Mouse (Mus musculus) cerebellum, adult 2 months (tissue): ENCODE results near the gene Hoxb4. TPM values are rescaled to one million over a fixed set of nuclear protein-coding genes. Genes with fewer than 3 reads are reported as not detected.

Source experiments
- DNase-seq, 2 experiments: peaks; one replicate each; pipeline ENCODE4 v3.0.0; 2021
- H3K27ac ChIP-seq: fragments of 200-500 bp; 2 replicates; pipeline ENCODE4 v1.5.1; 2012; ENCODE audit warnings: low read length, control low read depth, inconsistent platforms; ENCODE audit not compliant: insufficient read depth
- H3K27me3 ChIP-seq: fragments of 200-500 bp; 2 replicates; pipeline ENCODE4 v1.6.1; 2012; ENCODE audit warnings: inconsistent platforms, mild to moderate bottlenecking, low read length, moderate library complexity; ENCODE audit not compliant: control insufficient read depth, insufficient read depth
- H3K4me1 ChIP-seq: fragments of 200-500 bp; 2 replicates; pipeline ENCODE4 v1.6.1; 2011; ENCODE audit warnings: low read length; ENCODE audit not compliant: control insufficient read depth, insufficient read depth
- H3K4me3 ChIP-seq: fragments of 200-500 bp; replicated peaks from 2 replicates; pipeline ENCODE3; 2011; ENCODE audit warnings: mild to moderate bottlenecking, low read depth, low read length, control low read depth; ENCODE audit not compliant: insufficient read depth
- CTCF ChIP-seq: fragments of 200-500 bp; IDR thresholded peaks from 2 replicates; pipeline ENCODE4 v1.5.1; 2011; ENCODE audit warnings: low read depth, mild to moderate bottlenecking, control low read depth, low read length, moderate library complexity, borderline replicate concordance; ENCODE audit not compliant: insufficient read depth
- POLR2A ChIP-seq: fragments of 200-500 bp; IDR thresholded peaks from 2 replicates; pipeline ENCODE4 v1.6.1; 2011; ENCODE audit warnings: low read length, control low read depth, borderline replicate concordance; ENCODE audit not compliant: insufficient read depth
- WGBS: fragments of 180-500 bp; shearing (Covaris S2); methylation state at CpG from one replicate; pipeline ENCODE4 v1.1.7; 2018; 5-methylcytosine and 5-hydroxymethylcytosine counted together
- polyA plus RNA-seq: library from polyadenylated mRNA; depleted of rRNA; stranded (reverse); fragments of >200 nt; gene quantifications from 2 replicates; pipeline ENCODE4 v1.2.3, GENCODE M21; 2012

Gene Hoxb4
- polyA plus RNA-seq, 1 experiment, result 1.5 TPM

DNA sequence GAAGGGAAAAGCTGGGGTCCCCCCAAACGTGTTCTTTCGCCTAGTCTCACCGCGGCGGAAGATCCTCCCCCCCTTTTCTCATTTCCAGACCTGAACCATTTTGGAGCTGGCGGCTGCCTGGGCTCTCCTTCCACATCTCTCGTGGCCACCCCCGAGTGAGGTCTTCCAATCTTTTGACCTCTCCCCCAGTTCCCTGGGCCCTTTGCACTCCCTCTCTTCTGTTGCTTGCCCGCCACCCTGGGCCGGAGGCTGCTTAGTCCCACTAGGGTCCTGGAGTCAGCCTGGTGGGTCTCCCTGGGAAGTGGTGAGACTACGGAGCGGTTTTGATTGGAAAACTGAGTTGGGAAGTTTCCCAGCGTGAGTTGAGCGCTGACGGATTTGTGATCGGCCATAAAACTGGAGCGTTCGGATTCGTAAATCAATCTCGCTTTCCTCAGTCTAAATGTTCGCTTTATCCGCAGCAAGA is 7.7 kb downstream of the Hoxb4 start:
- peaks cover 5% of the 10 kb centered on the region; the same call in 1 of the 2 replicates for H3K27me3 ChIP-seq
- no peak overlapping the region for H3K27ac ChIP-seq

DNA sequence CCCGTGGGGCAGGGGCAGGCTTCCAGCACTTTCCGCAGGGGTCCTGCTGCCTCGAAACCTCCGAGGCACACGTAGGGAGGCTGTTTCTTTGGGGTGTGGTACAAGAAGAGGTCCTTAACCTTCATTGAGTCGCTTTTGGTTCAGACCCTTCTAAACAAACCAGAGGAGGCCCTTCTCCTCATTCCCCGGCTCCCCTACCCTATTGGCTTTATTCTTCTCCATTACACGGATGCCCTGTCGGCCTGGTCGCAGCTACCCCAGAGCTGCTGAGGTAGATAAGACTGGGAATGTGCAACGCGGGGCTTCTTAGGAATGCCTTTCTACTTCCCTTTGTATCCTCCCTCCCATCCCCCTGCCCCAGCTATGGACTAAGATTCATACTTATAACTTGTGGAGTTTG is 8.6 kb downstream of the Hoxb4 start:
- Histone ChIP-seq H3K4me1 (no peaks in the 10 kb centered on the region), H3K27me3 (peaks cover 3% of the 10 kb centered on the region; the same call in 1 of the 2 replicates), H3K4me3 (no peak overlapping the region), H3K27ac (no peak overlapping the region)
- 1% methylated on average over 12 of the region's 12 CpGs for WGBS
- TF ChIP-seq POLR2A, result no peak
- no peak for TF ChIP-seq CTCF
- no peak for DNase-seq

More for the DNA sequence above, 7.7 kb downstream of the Hoxb4 start:
- DNase-seq, result no peak
- TF ChIP-seq CTCF, result no peak
- H3K4me3 ChIP-seq, result no peak overlapping the region
- no peaks in the 10 kb centered on the region for H3K4me1 ChIP-seq
- 4% methylated on average over 22 of the region's 22 CpGs for WGBS

DNA sequence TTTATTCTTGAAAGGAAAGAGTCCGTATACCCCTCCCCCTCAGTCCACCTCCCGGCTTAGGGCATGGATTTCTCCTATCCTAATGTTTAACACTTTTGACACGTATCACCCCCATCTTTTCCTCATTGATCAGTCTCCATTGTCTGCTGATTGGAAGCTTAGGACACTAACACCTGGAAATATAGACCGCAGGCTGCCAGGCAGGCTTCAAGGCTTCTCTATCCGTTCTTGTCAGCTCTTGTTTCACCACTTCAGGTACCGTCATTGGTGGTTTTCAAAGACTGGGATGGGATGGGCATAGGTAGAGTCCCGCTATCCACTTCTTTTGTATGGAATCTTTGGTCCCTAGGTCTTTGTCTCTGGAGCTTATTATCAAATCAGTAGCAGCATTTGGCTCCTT is 9.1 kb downstream of the Hoxb4 start:
- Histone ChIP-seq H3K27ac (no peak overlapping the region), H3K4me1 (no peaks in the 10 kb centered on the region), H3K27me3 (peaks cover 3% of the 10 kb centered on the region; the same call in 1 of the 2 replicates), H3K4me3 (no peak overlapping the region)
- WGBS, result 4% methylated on average over 7 of the region's 7 CpGs
- DNase-seq, result no peak
- TF ChIP-seq POLR2A (no peak), CTCF (no peak)

DNA sequence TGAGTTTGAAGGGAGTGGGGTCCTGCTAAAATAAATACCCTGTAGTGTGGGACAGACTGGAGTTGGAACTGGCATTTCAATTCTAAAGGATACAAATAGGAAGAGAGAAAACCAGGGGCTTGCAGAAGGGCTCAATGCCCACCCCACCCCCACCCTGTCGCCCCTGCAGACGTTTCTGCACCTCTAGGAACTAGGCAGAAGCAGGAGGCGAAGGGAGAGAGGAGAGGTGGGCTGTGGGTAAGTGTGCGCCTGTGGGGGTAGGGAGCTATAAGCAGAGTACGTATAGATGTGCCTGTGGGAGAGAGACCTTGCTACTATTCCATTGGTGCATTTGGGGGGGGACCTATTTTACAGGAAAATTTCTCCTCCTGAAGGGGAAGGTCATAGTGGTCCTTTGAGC is 9.7 kb downstream of the Hoxb4 start:
- H3K4me3 ChIP-seq, result no peak overlapping the region
- H3K27me3 ChIP-seq, result peaks cover 5% of the 10 kb centered on the region; the same call in 1 of the 2 replicates

DNA sequence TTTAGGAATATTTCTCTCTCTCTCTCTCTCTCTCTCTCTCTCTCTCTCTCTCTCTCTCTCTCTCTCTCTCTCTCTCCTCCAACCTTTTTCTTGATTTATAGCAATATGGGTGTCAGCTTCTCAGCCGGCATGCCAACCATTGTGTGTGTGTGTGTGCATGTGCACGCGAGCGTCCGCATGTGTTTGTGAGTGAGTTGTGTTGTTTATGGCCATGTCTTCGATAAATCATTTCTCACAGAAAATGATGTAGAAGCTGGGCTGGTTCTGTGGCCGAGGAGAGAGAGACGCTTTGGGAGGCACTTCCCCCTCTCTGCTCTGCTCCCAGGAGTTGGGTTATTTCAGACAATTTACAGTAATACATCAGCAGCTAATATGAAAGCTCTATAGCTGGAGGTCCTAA is 10.5 kb downstream of the Hoxb4 start:
- H3K27ac ChIP-seq, result no peak overlapping the region
- no peak overlapping the region for H3K4me3 ChIP-seq
- no peaks in the 10 kb centered on the region for H3K4me1 ChIP-seq
- 10% methylated on average over 8 of the region's 8 CpGs for WGBS
- peaks cover 6% of the 10 kb centered on the region; the same call in 1 of the 2 replicates for H3K27me3 ChIP-seq
- no peak for TF ChIP-seq CTCF
- no peak for TF ChIP-seq POLR2A
- no peak for DNase-seq

More for the DNA sequence above, 9.7 kb downstream of the Hoxb4 start:
- TF ChIP-seq CTCF, result no peak
- no peak for TF ChIP-seq POLR2A
- 6% methylated on average over 5 of the region's 5 CpGs for WGBS
- no peaks in the 10 kb centered on the region for H3K4me1 ChIP-seq
- DNase-seq, result no peak
- H3K27ac ChIP-seq, result no peak overlapping the region

DNA sequence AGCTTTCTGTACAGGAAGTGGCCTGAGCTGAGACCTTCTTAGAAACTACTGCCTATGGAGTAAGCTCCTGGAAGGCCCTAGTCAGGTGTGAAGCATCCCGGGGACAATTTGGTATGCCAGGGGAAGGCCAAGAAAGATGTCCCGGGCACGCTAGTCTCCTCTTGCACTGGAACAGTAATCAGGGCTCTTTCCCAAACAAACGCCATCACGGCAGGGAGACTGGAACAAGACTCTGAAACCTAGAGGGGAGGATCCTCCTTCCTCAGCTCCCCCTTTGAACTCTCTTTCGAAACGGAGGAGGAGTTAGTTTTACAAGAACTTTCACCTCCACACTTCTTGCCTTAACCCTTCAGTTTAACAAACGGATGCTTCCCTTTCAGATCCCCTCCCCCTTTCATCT is 14.0 kb downstream of the Hoxb4 start:
- no peaks in the 10 kb centered on the region for H3K4me1 ChIP-seq
- DNase-seq, result no peak
- H3K4me3 ChIP-seq, result no peak overlapping the region
- peaks cover 5% of the 10 kb centered on the region; the same call in 1 of the 2 replicates for H3K27me3 ChIP-seq
- TF ChIP-seq POLR2A, result no peak
- TF ChIP-seq CTCF, result no peak
- WGBS, result 3% methylated on average over 8 of the region's 8 CpGs
- no peak overlapping the region for H3K27ac ChIP-seq

DNA sequence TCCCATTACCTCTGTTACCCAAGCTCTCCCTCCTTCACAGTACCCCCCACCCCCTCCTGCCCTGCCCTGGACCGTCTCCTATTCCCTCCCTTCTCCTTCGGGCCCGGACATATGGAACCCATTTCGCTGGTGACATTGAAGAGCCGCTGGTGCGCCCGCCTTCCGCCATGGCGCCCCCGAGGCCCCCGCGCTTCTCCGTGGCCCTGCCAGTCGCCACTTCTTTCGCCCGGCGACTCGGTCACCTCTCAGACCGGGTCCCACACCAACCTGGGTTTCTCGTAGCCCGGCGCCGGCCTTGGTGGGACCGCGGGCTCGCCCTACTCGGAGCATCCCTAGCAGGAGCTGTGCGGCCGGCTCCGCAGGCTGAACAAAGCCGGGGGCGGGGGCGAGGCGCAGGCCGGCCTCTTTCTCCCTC is 14.6 kb downstream of the Hoxb4 start:
- Histone ChIP-seq H3K4me3 (no peak overlapping the region), H3K27ac (no peak overlapping the region), H3K27me3 (peaks cover 5% of the 10 kb centered on the region; the same call in 1 of the 2 replicates), H3K4me1 (no peaks in the 10 kb centered on the region)
- 1% methylated on average over 35 of the region's 35 CpGs for WGBS
- TF ChIP-seq POLR2A, result no peak
- TF ChIP-seq CTCF, result no peak
- DNase-seq, result no peak

DNA sequence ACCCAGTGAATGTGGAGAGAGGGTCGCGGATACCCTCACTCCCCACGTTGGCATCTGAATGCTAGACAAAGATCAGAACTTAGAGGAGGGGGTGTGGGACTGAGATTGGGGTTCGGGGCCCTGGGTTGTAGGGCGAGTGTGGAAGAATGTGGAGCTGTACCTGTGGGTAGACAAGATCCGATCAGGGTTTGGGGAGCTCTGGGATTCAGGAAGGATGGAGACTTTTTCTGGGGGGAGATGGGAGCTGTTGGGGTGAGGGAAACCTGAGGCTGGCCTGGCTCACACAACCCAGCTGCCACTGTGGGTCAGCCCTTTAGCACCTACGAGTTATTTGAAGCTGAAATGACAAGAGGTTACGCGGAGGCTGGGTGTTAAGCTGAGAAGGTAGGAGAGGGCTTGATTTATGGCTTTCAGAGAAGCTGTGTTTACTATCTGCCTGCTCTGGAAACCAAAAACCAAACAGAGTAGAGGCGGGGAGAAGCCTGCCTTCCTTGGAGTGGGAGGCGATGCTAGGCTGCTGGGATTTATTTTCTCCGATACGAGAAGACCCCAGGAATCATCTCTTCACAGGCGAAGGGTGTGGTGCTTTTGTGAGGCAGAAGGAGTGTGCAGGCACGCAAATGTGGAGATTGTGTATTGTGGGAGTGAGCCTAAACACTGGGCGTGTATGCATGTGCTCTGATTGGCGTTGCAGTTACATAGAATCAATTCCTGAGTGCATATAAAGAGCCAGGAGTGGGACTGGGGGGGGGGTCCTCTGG is 15.4 kb downstream of the Hoxb4 start:
- DNase-seq, result no peak
- Histone ChIP-seq H3K4me3 (no peak overlapping the region), H3K4me1 (no peaks in the 10 kb centered on the region), H3K27ac (no peak overlapping the region), H3K27me3 (peaks cover 5% of the 10 kb centered on the region; the same call in 1 of the 2 replicates)
- no peak for TF ChIP-seq CTCF
- TF ChIP-seq POLR2A, result no peak
- WGBS, result 4% methylated on average over 17 of the region's 17 CpGs
